Mouse (Mus musculus) embryo, embryonic 9.5 days (tissue): ENCODE measurements around the gene Mast4.

Experiments
- DNase-seq: peaks from one replicate; pipeline ENCODE4 v3.0.0-alpha.2; 2017; ENCODE audit errors: extremely low spot score

Gene Mast4

GRCm38 (mm10) chr13:103120669-103121131, 213.6 kb downstream of the Mast4 start:
- DNase-seq, result peak; percentile 65

DNA sequence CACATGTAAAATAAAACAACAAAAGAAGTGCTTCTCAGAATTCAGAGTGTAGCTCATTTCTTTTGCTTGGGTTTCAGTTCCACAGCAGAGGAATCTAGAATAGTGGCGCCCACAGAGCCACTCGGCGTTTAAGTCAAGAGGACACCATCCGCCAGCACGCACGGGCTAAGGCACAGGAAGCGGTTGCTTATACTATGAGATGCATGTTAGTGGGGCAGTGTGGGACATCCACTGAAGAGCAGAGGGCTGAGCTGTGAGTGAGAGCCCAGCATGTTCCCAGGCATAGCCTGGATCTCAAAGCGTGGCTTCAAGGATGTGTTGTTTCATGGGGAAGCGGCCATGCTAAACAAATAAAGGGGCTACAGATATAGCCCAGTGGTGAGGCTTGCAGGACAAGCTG, 214.6 kb downstream of the Mast4 start:
- DNase-seq, result no peak

DNA sequence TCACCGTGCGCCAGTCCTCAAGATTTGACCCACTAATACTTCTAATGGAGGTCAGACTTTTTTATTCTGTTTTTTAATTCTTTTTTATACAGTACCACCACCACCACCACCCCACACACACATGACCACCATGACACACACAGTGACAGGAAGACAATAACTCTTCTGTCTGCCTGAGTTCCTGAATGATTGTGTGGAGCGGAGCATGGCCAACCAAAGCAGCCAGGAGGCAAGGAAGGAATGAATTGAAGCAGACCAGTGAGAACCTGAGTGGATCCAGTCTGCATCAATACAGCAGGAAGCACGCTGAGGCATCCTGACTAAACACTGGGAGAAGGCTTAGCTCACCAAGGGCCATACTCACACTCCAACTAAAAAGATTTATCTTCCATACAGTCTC, 219.2 kb downstream of the Mast4 start:
- DNase-seq, result no peak

DNA sequence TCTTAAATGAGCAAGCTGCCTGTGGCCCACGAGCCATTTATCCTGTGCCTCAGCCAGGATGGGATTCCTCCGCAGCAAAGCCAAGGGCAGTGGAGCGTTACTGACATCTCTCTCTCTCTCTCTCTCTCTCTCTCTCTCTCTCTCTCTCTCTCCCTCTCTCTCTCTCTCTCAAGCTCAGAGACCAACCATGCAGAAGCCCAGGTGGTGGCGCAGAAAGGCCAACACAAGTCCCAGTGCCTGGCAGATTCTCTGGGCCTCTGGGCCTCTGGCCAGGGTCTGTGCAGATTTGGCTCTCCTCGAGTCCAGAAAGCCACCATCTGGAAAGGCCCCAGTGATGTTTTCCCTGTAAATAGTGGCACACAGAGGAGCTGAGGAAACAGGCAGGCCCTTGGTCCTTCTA, 220.0 kb downstream of the Mast4 start:
- DNase-seq, result peak; percentile 28

- DNase-seq, result peak; percentile 68
Measured at GRCm38 (mm10) chr13:103109872-103110271, 224.4 kb downstream of the Mast4 start.

- DNase-seq, result no peak
Measured at GRCm38 (mm10) chr13:103107362-103107761, 226.9 kb downstream of the Mast4 start.

GRCm38 (mm10) chr13:103102598-103102997, 231.7 kb downstream of the Mast4 start:
- no peak for DNase-seq

GRCm38 (mm10) chr13:103096346-103097150, 237.7 kb downstream of the Mast4 start:
- DNase-seq, result peak; percentile 74

DNA sequence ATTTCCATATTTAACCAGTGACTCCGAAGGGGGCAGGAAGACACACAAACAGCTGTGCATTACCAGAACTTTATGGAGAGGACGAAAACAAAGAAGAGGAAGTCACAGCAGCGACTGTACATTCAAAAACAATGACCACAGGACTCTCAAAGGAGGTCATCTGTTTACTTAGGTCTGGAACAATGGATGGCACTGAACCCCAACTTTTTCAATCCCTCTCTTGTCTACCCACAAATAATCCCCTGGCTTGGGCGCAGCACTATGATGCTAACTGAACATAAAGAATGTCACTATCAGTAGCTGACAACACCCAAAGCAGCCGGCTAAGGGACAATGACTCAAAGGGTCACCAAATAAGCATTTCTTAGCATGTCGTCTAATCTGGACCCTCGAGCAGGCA, 238.8 kb downstream of the Mast4 start:
- DNase-seq, result no peak

- no peak for DNase-seq
Measured at GRCm38 (mm10) chr13:103094595-103094994, 239.7 kb downstream of the Mast4 start.

DNA sequence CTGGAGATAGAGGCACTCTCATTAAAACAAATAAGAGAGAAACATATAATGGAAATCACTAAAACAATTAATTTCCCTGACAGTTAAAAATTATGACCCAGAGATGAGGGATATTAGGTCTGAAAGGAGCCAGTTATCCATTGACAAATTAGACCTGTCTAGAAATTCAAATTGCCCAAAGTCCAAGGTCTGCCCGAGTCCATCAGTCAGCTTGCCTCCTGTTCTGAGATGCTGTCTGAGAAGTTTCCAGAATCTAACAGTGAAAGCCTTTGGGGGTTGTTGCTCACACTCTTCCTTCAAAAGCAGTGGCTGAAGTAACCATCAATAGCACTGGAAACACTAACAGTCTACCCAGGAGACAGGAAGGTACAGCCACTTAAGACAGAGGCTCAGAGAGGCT, 240.6 kb downstream of the Mast4 start:
- DNase-seq, result no peak

DNA sequence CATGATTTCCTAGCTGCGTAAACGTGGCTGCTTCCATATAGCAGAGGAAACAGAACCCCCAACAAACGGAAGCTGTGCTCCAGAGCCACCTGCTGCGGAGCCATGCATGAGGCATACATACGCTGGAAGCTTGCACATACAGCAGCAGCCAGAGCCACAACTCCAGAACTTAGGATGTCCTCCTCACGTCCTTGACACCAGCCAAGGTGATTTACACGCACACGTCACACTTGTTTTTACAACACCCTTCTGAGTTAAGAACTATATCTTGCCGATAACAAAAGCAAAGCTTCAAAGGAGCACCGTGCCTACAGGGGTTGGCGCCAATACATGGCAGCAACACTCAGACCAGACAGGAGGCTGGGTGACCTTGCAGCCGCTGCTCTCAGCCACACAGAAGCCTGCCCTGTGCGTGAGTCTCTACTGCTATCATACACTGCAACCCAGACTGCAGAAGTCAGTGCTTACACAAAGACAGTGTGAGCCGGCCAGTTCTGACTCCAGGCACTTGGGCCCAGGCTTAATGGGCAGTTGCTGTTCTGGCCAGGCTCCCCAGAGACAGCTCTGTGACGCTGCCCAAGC, 248.7 kb downstream of the Mast4 start:
- DNase-seq, result no peak

DNA sequence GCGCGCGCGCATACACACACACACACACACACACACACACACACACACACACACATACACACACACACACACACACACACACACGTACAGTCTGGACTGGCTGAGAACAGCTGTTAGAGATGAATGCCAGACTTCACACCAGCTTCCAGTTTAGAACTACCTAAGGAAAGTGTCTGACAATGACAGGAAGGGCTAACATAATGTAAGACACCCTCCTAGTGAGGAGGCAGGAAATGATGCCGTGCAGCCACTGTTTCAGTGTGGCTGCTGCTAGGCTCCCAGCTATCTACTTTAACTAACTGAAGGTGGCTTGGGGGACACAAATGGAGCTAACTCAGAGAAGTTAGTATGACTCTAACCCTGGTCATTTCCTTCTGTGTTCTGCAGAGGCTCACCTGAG, 251.4 kb downstream of the Mast4 start:
- no peak for DNase-seq

DNA sequence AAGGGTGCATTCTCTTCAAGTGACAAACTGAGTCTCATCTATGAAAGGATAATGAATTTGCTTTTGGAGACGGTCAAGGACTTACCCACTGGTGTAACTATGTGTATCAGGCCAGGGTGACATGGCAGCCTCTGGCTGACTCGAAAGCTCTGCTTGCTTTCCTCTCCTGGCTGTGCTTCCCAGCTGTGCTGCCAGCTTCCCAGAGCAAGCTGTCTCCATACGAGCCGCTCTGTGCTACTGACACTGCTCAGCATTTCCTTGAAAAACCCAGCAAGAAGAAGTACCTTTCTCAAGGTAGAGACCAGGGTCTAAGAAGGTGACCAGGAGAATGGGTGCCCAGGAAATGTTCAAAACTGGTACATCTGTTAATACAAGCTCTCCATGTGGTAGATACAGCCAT, 254.5 kb downstream of the Mast4 start:
- DNase-seq, result no peak

- no peak for DNase-seq
Measured at GRCm38 (mm10) chr13:103078815-103079214, 255.5 kb downstream of the Mast4 start.

GRCm38 (mm10) chr13:103073461-103073860, 260.8 kb downstream of the Mast4 start:
- DNase-seq, result no peak

GRCm38 (mm10) chr13:103071783-103072182, 262.5 kb downstream of the Mast4 start:
- DNase-seq, result no peak

DNA sequence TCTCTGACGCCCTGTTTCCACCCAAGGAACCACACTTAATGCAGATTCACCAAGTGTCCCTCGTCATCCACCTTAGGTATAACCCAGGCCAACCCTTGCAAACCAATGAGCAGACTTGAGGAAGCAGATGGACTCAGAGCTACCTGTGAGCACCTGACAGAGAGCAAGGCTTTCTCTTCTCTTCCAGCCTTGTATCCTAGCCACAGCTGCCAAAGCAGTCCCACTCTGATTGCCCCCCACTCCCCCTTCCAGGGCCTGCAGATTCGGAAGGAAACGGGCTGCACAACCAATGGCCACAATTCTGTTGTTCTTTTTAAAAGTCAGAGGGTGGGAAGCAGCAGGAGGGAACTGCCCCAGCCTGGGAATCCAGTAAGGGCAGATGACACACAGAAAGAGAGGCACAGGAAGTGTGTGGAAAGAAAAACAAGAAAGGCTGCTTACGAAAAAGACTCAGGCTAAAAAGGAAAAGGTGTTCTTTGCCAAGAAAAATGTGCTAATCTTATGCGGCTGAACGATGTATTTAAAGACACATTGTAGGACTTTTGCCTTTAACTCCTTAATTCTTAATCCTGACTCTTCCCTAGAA, 266.6 kb downstream of the Mast4 start:
- no peak for DNase-seq

DNA sequence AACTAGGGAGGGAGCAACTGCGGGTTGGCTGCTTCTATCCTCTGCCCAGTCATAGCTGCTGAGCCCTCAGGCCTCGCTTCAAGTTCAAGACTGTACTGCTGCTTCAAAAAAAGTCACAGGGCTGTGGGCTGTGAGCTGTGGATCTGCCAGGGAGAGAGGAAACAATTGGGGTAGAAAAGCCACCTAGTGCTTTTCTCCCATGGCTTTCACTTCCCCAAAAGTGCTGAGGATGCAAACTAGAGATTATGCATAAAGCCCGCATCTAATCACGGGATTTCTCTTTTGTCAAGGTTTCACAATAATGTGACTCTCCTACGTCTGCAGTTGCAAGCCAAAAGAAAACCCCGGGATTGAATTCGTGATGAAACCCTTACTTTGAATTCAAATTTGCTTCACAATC, 268.9 kb downstream of the Mast4 start:
- DNase-seq, result no peak

GRCm38 (mm10) chr13:103061680-103062079, 272.6 kb downstream of the Mast4 start:
- no peak for DNase-seq

DNA sequence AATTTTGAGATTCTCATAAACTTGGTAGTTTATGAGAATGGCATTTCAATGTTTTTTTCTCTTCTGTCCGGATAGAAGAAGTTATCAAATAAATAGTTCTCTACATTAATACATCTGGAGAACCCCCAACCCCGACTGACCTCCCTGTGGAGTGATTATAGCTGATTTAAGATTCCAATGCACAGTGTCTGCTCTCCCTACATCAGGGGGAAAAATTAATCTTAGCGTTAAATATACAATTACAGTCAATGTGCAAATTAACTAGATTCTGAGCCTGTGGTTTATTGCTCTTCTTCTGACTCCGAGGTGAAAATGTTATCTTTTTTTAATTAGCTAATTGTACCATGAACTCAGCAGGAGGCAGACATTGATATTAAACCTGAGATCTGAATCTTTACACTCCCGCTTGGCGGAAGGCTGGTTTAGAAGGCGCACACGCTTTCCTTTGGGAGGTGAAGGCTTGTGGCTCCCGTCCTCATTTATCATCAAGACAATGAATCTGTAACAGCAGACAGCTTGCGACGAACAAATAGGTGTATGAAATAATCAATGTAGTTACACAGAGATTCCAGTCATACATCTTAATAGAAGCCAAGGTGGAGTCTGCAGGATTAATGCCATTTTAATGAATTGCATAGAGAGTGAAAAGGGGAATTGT, 274.2 kb downstream of the Mast4 start:
- no peak for DNase-seq

DNA sequence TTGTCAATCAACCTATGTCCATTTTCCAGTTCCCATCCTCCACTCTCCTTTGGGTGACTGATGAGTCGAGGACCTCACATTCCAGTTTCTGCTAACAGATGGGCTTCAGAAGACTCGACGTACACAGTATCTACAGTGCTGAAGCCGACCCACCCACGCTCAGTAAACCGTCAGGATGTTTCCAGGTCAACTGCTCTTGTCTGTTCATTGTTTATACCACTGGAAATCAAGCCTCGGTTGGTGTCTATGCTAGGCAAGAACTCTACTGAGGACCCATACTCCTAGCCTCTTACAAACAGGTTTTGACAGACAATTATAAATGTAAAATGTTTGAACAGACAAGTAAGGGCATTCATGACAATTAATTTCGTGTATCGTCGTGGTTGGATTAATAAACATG, 277.8 kb downstream of the Mast4 start:
- no peak for DNase-seq

GRCm38 (mm10) chr13:103052661-103053060, 281.6 kb downstream of the Mast4 start:
- DNase-seq, result no peak
